Mouse (Mus musculus) myocyte (in vitro differentiated cells): ENCODE measurements around the gene Krt71.

Experiments
- CEBPB ChIP-seq: IDR thresholded peaks from 2 replicates; pipeline ENCODE4 v1.6.1; 2011; ENCODE audit warnings: mild to moderate bottlenecking, moderate library complexity; ENCODE audit not compliant: poor library complexity, insufficient read depth, severe bottlenecking
- E2F4 ChIP-seq: IDR thresholded peaks from one replicate; pipeline ENCODE4 v1.6.1; 2011; ENCODE audit warnings: mild to moderate bottlenecking, control low read depth, moderate library complexity; ENCODE audit not compliant: insufficient read depth
- MAX ChIP-seq: IDR thresholded peaks from one replicate; pipeline ENCODE4 v1.6.1; 2011; ENCODE audit warnings: low read depth, mild to moderate bottlenecking, control low read depth
- MYOG ChIP-seq, 3 experiments: IDR thresholded peaks; one replicate each; pipeline ENCODE4 v1.6.1; 2011; ENCODE audit warnings: control low read depth in 2 of 3, low read depth in 2 of 3, mild to moderate bottlenecking in 2 of 3; ENCODE audit not compliant: insufficient read length in 2 of 3, control insufficient read depth in 1 of 3, insufficient read depth in 1 of 3
- POLR2A ChIP-seq: IDR thresholded peaks from one replicate; pipeline ENCODE4 v1.6.1; 2011; ENCODE audit warnings: low read depth, mild to moderate bottlenecking, control low read depth, moderate library complexity; ENCODE audit not compliant: insufficient read length
- POLR2AphosphoS2 ChIP-seq: IDR thresholded peaks from one replicate; pipeline ENCODE4 v1.6.1; 2011; ENCODE audit warnings: low read depth, control low read depth; ENCODE audit not compliant: insufficient read length
- SRF ChIP-seq: IDR thresholded peaks from one replicate; pipeline ENCODE4 v1.6.1; 2011; ENCODE audit warnings: low read depth; ENCODE audit not compliant: control insufficient read depth, insufficient read length
- TCF12 ChIP-seq: IDR thresholded peaks from one replicate; pipeline ENCODE4 v1.6.1; 2011; ENCODE audit warnings: mild to moderate bottlenecking, control low read depth; ENCODE audit not compliant: poor library complexity, insufficient read depth, severe bottlenecking
- TCF3 ChIP-seq: IDR thresholded peaks from one replicate; pipeline ENCODE4 v1.6.1; 2011; ENCODE audit warnings: low read depth, control low read depth; ENCODE audit not compliant: insufficient read length
- USF1 ChIP-seq: IDR thresholded peaks from one replicate; pipeline ENCODE4 v1.6.1; 2011; ENCODE audit warnings: low read depth, mild to moderate bottlenecking, control low read depth, moderate library complexity

DNA sequence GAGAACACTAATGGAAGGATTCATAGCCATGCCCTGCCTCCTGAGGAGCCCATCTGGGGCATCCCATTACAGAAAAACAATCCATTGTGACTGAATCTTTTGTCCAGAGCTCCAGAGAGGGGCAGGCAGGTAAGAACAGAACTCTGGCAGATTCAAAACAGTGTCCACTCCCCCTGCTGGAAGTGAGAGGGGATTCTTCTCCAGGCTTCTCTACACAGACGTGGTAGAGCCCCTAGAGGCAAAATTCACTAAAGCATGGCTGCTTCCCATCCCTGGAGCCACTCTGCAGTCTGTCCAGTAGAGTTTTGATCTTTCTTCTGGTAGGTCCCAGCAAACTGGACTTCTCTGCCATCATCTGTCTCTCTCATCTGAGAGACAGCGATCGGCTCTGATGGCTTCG lies 38.8 kb downstream of the Krt71 start:
- TF ChIP-seq CEBPB (no peak), POLR2A (no peak), TCF3 (no peak), POLR2AphosphoS2 (no peak), USF1 (no peak), MAX (no peak), E2F4 (no peak), MYOG (IDR thresholded peaks at IDR 0.05; ENCODE audit: control insufficient read depth in 1 of 3, insufficient read depth in 1 of 3, insufficient read length in 2 of 3, low read depth in 2 of 3) (no peak), SRF (no peak), TCF12 (no peak)
